Mouse (Mus musculus): ENCODE results near the gene Ccdc177.

Ccdc177 gene

GRCm38 (mm10) chr12:80785005-80785404 is 24.5 kb upstream of the Ccdc177 start:
- no peak for DNase-seq (ENCODE audit: low read depth, low spot score)

DNA sequence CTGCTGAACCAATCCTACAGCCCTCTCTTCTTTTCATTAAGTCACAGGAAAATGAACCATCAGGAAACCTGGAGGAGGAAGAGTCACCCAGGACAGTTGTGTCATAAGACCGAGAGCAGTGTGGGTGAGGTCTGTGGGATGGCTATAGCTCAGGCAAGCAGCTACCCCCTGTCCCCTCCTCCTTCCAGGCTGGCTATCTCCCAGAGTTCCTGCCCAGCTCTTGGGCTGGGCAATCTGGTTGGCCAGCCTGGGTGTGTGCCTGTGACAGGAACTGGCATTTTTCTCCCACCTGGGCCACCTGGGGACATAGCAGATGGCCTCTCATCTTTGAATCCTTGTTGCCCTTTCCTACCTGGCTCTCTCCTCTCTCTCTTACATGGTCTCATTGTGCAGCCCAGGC is 23.4 kb upstream of the Ccdc177 start:
- DNase-seq (ENCODE audit: low read depth, low spot score) = no peak

DNA sequence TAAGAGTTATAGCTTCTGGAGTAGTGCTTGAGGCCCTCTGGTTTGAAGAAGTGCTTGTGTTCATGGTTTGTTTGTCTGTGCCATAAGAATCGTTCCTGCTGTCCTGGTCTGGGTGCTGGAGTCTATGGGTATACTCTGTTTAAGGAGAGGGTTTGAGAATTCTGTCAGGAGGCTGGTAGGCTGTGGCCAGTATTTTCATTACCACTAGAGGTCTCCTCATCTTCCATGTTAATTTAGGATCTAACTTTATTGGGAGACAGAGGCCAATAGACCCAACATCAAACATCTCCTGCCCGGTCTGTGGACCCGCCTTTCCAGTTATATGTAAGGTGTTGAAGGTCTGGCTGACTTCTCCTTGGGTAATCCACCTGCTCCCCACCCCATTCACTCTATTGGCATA is 22.4 kb upstream of the Ccdc177 start:
- no peak for DNase-seq (ENCODE audit: low read depth, low spot score)

- DNase-seq (ENCODE audit: low read depth, low spot score) = no peak
Measured at GRCm38 (mm10) chr12:80782190-80782589, 21.7 kb upstream of the Ccdc177 start.

DNA sequence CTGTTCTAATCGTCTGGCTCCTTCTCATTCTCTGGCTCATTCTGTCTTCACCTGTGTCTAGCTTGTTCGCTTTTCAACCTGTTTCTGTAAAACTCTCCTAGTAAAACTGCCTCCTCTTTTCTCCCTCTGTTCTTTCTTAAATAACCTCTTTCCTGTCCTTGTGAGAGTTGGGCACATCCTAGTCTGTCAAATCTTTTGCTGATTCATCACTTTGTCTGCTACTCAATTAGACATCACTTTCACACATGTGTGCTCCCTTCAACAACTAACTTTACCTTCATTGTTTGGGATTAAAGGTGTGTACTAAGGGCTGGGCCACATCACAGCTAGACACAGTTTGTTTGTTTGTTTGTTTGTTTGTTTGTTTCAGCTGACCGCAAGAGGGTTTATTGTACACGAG is 19.3 kb upstream of the Ccdc177 start:
- DNase-seq (ENCODE audit: low read depth, low spot score) = no peak

- no peak for DNase-seq (ENCODE audit: low read depth, low spot score)
Measured at GRCm38 (mm10) chr12:80778188-80778936, 17.9 kb upstream of the Ccdc177 start.

GRCm38 (mm10) chr12:80776046-80776634 is 15.7 kb upstream of the Ccdc177 start:
- no peak for DNase-seq (ENCODE audit: low read depth, low spot score)

DNA sequence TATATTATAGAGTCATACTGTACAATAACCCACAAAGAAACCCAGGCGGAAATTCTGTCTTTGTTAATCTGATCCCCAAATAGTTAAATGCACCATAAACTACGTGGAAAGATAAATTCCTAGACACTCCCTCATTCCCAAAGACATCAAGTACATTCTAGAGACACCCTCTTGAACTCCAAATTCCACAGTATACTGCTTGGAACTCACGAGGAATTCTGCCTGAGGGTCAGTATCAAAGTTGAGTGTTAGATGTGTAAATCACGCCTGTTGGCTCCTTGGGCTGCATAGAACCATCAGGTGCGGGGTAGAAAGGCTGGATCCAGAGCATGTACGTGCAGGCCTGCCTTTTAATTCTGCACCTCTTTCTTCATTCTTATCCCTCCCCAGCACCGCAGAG is 14.3 kb upstream of the Ccdc177 start:
- DNase-seq (ENCODE audit: low read depth, low spot score) = no peak

- DNase-seq (ENCODE audit: low read depth, low spot score) = peak; percentile 90
Measured at GRCm38 (mm10) chr12:80769697-80770096, 9.2 kb upstream of the Ccdc177 start.

- no peak for DNase-seq (ENCODE audit: low read depth, low spot score)
Measured at GRCm38 (mm10) chr12:80764116-80764515, 3.6 kb upstream of the Ccdc177 start.

GRCm38 (mm10) chr12:80762982-80763381 is 2.5 kb upstream of the Ccdc177 start:
- no peak for DNase-seq (ENCODE audit: low read depth, low spot score)

DNA sequence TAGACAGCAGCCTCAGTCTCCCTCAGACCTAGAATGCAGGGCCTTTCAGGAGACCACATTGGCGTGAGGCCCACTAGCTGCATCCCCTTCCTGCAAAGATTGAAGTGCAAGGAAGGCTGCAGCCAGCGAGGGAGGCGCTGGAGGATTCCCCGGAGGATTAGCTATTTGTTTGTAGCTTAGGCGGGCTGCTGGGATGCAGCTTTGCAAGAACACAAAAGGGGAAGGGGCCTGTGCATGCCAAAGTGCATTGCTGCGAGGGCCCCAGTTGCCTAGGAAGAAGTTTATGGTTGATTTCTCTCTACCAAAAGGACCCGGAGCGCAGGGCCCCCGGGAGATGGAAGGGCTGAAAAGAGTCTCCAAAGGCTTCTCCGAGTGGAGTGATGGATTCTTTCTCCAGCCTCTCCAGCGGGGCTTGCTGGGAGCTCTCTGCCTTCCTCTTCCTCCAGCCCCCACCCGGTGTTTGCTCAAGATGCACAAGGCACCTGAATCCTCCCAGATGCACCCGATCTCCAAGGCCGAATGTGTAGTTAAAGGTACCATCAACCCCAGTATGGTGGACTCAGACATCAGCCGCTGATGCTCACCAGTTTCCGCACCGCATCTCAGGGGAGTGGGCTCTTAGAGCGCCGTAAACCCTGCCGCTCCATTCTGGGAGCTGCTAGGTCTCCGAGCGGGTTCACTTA is 633 bp downstream of the Ccdc177 start:
- no peak for DNase-seq (ENCODE audit: low read depth, low spot score)

DNA sequence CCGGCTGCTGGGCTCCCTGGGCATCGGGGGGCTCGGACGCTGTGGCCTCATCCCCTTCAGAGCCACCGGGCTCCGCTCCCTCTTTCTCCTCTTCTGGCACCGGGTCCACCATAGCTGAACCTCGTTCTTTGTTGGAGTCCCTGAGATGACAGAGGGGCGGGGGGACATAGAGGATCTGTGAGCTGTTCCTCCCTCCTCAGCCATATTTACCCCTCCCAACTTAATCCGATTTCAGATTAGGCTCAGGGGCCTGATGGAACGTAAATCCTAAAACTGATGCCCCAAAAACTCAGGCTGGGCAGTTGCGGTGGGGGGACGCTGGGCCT is 1.1 kb downstream of the Ccdc177 start:
- no peak for DNase-seq (ENCODE audit: low read depth, low spot score)

- peak; percentile 28 for DNase-seq (ENCODE audit: low read depth, low spot score)
Measured at GRCm38 (mm10) chr12:80758559-80759386, 1.7 kb downstream of the Ccdc177 start.

DNA sequence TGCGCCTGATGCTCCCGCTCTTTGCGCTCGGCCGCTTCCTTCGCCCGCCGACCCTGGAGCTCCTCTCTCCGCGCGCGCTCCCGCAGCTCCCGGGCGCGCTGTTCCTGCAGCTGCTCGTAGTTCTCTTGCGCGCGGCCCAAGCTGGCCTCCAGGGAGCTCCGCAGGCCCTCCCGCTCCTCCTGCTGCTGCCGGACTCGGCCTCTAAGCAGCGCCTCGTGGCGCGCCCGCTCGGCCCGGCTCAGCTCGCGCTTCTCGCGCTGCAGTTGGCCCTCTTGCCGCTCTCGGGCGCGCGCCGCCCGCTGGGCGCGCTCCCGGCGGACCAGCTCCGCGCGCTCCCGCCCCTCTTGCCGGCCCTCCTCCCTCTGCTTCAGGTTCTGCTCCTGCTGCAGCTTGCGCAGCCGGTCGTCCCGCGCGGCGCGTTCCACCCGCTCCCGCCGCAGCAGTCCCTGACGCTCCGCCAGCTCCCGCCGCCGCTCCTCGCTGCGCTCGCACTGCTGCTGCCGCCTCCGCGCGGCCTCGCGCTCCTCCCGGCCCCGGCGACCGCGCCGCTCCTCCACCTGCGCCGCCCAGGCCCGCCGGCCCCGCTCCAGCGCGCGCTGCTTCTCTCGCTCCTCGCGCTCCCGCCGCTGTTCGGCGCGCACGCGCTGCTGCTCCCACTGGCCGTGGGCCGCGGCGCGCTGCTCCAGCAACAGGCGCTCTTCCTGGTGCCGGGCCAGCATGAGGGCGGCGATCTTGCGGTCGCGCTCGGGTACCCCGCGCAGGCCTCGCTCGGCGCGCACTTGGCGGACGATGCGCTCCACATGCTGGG is 2.5 kb downstream of the Ccdc177 start:
- peak; percentile 80 for DNase-seq (ENCODE audit: low read depth, low spot score)

GRCm38 (mm10) chr12:80751556-80751955 is 8.9 kb downstream of the Ccdc177 start:
- no peak for DNase-seq (ENCODE audit: low read depth, low spot score)

DNA sequence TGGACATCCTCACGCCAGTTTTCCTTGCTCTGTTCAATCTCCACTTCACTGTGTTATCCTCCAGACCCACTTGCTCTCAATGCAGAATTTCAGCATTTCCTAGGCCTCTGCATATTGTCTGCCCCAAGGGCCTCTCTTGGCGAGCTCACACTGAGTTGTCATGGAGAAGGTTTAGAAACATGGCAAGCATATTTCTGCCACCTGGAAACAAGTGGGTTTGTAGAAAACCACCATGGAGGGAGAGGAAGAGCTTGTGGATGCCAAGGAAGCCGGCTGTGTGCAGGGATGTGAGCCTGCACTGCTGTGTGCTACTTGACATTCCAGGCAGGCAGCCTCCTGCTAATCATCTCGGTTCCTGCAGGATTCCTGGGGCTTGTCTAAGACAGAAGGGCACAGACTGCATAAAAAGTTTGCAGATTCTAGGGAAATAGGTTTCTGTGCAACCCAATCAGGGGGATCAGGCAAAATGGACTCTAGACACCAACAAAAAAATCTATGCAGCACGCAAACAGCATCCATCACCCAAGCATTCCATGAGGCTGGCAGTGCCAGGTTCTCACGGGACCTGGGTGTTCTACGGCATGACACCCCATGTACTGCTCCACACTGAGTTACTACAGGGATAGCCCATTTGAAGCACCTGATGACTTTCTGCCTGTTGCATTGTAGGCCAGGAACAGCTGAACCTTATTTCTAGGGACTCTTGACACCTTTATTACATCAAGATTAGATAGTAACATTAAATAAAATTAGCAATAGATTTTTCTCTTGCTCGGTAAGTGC is 14.3 kb downstream of the Ccdc177 start:
- DNase-seq (ENCODE audit: low read depth, low spot score) = no peak

- DNase-seq (ENCODE audit: low read depth, low spot score) = no peak
Measured at GRCm38 (mm10) chr12:80744614-80745013, 15.9 kb downstream of the Ccdc177 start.

- DNase-seq (ENCODE audit: low read depth, low spot score) = peak; percentile 32
Measured at GRCm38 (mm10) chr12:80739482-80739881, 21.0 kb downstream of the Ccdc177 start.

- DNase-seq (ENCODE audit: low read depth, low spot score) = no peak
Measured at GRCm38 (mm10) chr12:80737283-80737600, 23.2 kb downstream of the Ccdc177 start.

All from forelimb bud, embryonic 11.5 days (tissue).